Mouse (Mus musculus): ENCODE measurements around the gene Cby1. TPM values are rescaled to one million over a fixed set of nuclear protein-coding genes. Genes with fewer than 3 reads are reported as not detected.
A peak's percentile ranks its signal among the peaks of the same experiment; 100 is the strongest.

Gene Cby1
- polyA plus RNA-seq, 1 experiment, result 3.9 TPM

GRCm38 (mm10) chr15:79619770-79620414 lies 39.1 kb upstream of the Cby1 start:
- WGBS, result 89% methylated on average over 11 of the region's 11 CpGs
- TF ChIP-seq CTCF (IDR thresholded peaks at IDR 0.05; ENCODE audit: extremely low read depth, insufficient read depth, insufficient read length, insufficient replicate concordance) (no peak), POLR2A (IDR thresholded peaks at IDR 0.05; ENCODE audit: low read depth, low read length) (no peak)
- Histone ChIP-seq H3K27ac (ENCODE audit: insufficient read depth, low read length) (no peak overlapping the region), H3K4me1 (ENCODE audit: control insufficient read depth, insufficient read depth, insufficient read length) (no peaks in the 10 kb centered on the region), H3K4me3 (ENCODE audit: extremely low read depth, insufficient read depth, insufficient read length) (no peak overlapping the region), H3K27me3 (ENCODE audit: control insufficient read depth, insufficient read depth, low read length) (no peaks in the 10 kb centered on the region), H3K36me3 (ENCODE audit: control insufficient read depth, insufficient read depth, low read length) (no peaks in the 10 kb centered on the region)
- DNase-seq (ENCODE audit: low read depth in 1 of 2, low spot score in 2 of 2), result no peak

GRCm38 (mm10) chr15:79630471-79630870 lies 28.5 kb upstream of the Cby1 start:
- H3K4me1 ChIP-seq (ENCODE audit: control insufficient read depth, insufficient read depth, insufficient read length), result no peaks in the 10 kb centered on the region
- WGBS, result 79% methylated on average over 2 of the region's 2 CpGs
- H3K27ac ChIP-seq (ENCODE audit: insufficient read depth, low read length), result no peak overlapping the region
- no peaks in the 10 kb centered on the region for H3K36me3 ChIP-seq (ENCODE audit: control insufficient read depth, insufficient read depth, low read length)
- H3K4me3 ChIP-seq (ENCODE audit: extremely low read depth, insufficient read depth, insufficient read length), result no peak overlapping the region
- no peaks in the 10 kb centered on the region for H3K27me3 ChIP-seq (ENCODE audit: control insufficient read depth, insufficient read depth, low read length)
- no peak for DNase-seq (ENCODE audit: low read depth in 1 of 2, low spot score in 2 of 2)
- TF ChIP-seq CTCF (IDR thresholded peaks at IDR 0.05; ENCODE audit: extremely low read depth, insufficient read depth, insufficient read length, insufficient replicate concordance), result no peak
- TF ChIP-seq POLR2A (IDR thresholded peaks at IDR 0.05; ENCODE audit: low read depth, low read length), result no peak

- 62% methylated on average over 12 of the region's 12 CpGs for WGBS
Measured at GRCm38 (mm10) chr15:79641135-79641817, 17.7 kb upstream of the Cby1 start.

GRCm38 (mm10) chr15:79645483-79645882 lies 13.5 kb upstream of the Cby1 start:
- no peak for TF ChIP-seq POLR2A (IDR thresholded peaks at IDR 0.05; ENCODE audit: low read depth, low read length)
- TF ChIP-seq CTCF (IDR thresholded peaks at IDR 0.05; ENCODE audit: extremely low read depth, insufficient read depth, insufficient read length, insufficient replicate concordance), result no peak
- no peak for DNase-seq (ENCODE audit: low read depth in 1 of 2, low spot score in 2 of 2)
- 78% methylated on average over 2 of the region's 2 CpGs for WGBS
- Histone ChIP-seq H3K27me3 (ENCODE audit: control insufficient read depth, insufficient read depth, low read length) (no peaks in the 10 kb centered on the region), H3K36me3 (ENCODE audit: control insufficient read depth, insufficient read depth, low read length) (no peaks in the 10 kb centered on the region), H3K27ac (ENCODE audit: insufficient read depth, low read length) (no peak overlapping the region), H3K4me1 (ENCODE audit: control insufficient read depth, insufficient read depth, insufficient read length) (no peaks in the 10 kb centered on the region), H3K4me3 (ENCODE audit: extremely low read depth, insufficient read depth, insufficient read length) (no peak overlapping the region)

More at GRCm38 (mm10) chr15:79641135-79641817, 17.7 kb upstream of the Cby1 start:
- H3K4me3 ChIP-seq (ENCODE audit: extremely low read depth, insufficient read depth, insufficient read length), result no peak overlapping the region
- no peak for TF ChIP-seq POLR2A (IDR thresholded peaks at IDR 0.05; ENCODE audit: low read depth, low read length)
- TF ChIP-seq CTCF (IDR thresholded peaks at IDR 0.05; ENCODE audit: extremely low read depth, insufficient read depth, insufficient read length, insufficient replicate concordance), result no peak
- H3K27ac ChIP-seq (ENCODE audit: insufficient read depth, low read length), result no peak overlapping the region
- H3K27me3 ChIP-seq (ENCODE audit: control insufficient read depth, insufficient read depth, low read length), result no peaks in the 10 kb centered on the region
- H3K36me3 ChIP-seq (ENCODE audit: control insufficient read depth, insufficient read depth, low read length), result no peaks in the 10 kb centered on the region
- no peaks in the 10 kb centered on the region for H3K4me1 ChIP-seq (ENCODE audit: control insufficient read depth, insufficient read depth, insufficient read length)
- DNase-seq (ENCODE audit: low read depth in 1 of 2, low spot score in 2 of 2), result no peak

GRCm38 (mm10) chr15:79648130-79648529 lies 10.9 kb upstream of the Cby1 start:
- Histone ChIP-seq H3K27ac (ENCODE audit: insufficient read depth, low read length) (no peak overlapping the region), H3K36me3 (ENCODE audit: control insufficient read depth, insufficient read depth, low read length) (no peaks in the 10 kb centered on the region), H3K4me3 (ENCODE audit: extremely low read depth, insufficient read depth, insufficient read length) (no peak overlapping the region), H3K4me1 (ENCODE audit: control insufficient read depth, insufficient read depth, insufficient read length) (no peaks in the 10 kb centered on the region), H3K27me3 (ENCODE audit: control insufficient read depth, insufficient read depth, low read length) (no peaks in the 10 kb centered on the region)
- no peak for DNase-seq (ENCODE audit: low read depth in 1 of 2, low spot score in 2 of 2)
- WGBS, result 95% methylated on average over 12 of the region's 12 CpGs
- TF ChIP-seq CTCF (IDR thresholded peaks at IDR 0.05; ENCODE audit: extremely low read depth, insufficient read depth, insufficient read length, insufficient replicate concordance) (no peak), POLR2A (IDR thresholded peaks at IDR 0.05; ENCODE audit: low read depth, low read length) (no peak)

GRCm38 (mm10) chr15:79650569-79650968 lies 8.4 kb upstream of the Cby1 start:
- Histone ChIP-seq H3K4me3 (ENCODE audit: extremely low read depth, insufficient read depth, insufficient read length) (no peak overlapping the region), H3K27ac (ENCODE audit: insufficient read depth, low read length) (no peak overlapping the region), H3K4me1 (ENCODE audit: control insufficient read depth, insufficient read depth, insufficient read length) (no peaks in the 10 kb centered on the region), H3K27me3 (ENCODE audit: control insufficient read depth, insufficient read depth, low read length) (no peaks in the 10 kb centered on the region), H3K36me3 (ENCODE audit: control insufficient read depth, insufficient read depth, low read length) (no peaks in the 10 kb centered on the region)
- DNase-seq (ENCODE audit: low read depth in 1 of 2, low spot score in 2 of 2), result peak; percentile 50
- no peak for TF ChIP-seq POLR2A (IDR thresholded peaks at IDR 0.05; ENCODE audit: low read depth, low read length)
- TF ChIP-seq CTCF (IDR thresholded peaks at IDR 0.05; ENCODE audit: extremely low read depth, insufficient read depth, insufficient read length, insufficient replicate concordance), result peak; percentile 42; the same call in 1 of the 2 replicates

GRCm38 (mm10) chr15:79651481-79651880 lies 7.5 kb upstream of the Cby1 start:
- TF ChIP-seq CTCF (IDR thresholded peaks at IDR 0.05; ENCODE audit: extremely low read depth, insufficient read depth, insufficient read length, insufficient replicate concordance) (peak; percentile 16; the same call in 1 of the 2 replicates), POLR2A (IDR thresholded peaks at IDR 0.05; ENCODE audit: low read depth, low read length) (no peak)
- Histone ChIP-seq H3K27ac (ENCODE audit: insufficient read depth, low read length) (no peak overlapping the region), H3K27me3 (ENCODE audit: control insufficient read depth, insufficient read depth, low read length) (no peaks in the 10 kb centered on the region), H3K4me1 (ENCODE audit: control insufficient read depth, insufficient read depth, insufficient read length) (no peaks in the 10 kb centered on the region), H3K4me3 (ENCODE audit: extremely low read depth, insufficient read depth, insufficient read length) (no peak overlapping the region), H3K36me3 (ENCODE audit: control insufficient read depth, insufficient read depth, low read length) (no peaks in the 10 kb centered on the region)
- 91% methylated on average over 4 of the region's 4 CpGs for WGBS
- DNase-seq (ENCODE audit: low read depth in 1 of 2, low spot score in 2 of 2), result no peak

All from spleen, adult 2 months (tissue).